In the genomic region with DNA sequence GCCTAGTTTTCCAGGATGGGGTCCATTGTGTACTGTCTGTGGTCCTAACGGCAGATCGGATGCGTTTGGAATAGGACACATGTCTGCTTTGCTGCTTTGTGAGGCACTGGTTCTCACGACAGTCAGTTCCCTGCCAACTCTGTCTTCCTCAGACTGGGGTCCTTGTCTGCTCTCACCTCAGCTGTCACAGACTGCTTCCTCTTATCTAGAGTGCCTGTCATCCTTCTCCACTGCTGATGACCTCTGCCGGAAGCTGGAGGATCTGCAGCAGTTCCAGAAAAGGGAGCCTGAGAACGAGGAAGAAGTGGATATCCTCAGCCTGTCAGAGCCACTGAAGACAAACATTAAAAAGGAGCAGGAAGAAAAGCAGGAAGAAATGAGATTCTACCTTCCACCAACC, we compare ENCODE assay signal across 13 mouse cellular contexts. TPM values are rescaled to one million over a fixed set of nuclear protein-coding genes. Genes with fewer than 3 reads are reported as not detected.
A peak's percentile ranks its signal among the peaks of the same experiment; 100 is the strongest.
DNase-seq lines count a peak whose midpoint lies in the region; ATAC-seq and TF ChIP-seq lines count a peak whose summit lies in the region.
"Had no signal": no experiment of that assay in that cellular context is flagged by ENCODE, and none has a peak within 500 bp of the region (broad histone marks: within the 10 kb centered on the region; RNA-seq: fewer than 3 reads in every experiment).

No protein-coding gene starts in this region.

- peak; percentile 67; the same call in 1 of the 2 replicates for ATAC-seq in heart, embryonic 16.5 days (replicated peaks; ENCODE audit: extremely low read depth, insufficient read depth, low FRiP score)
- ATAC-seq in activated CD4-positive, CD25-positive, alpha-beta regulatory T cell, adult 4 months = no peak
- no peak for ATAC-seq in forebrain, embryonic 15.5 days (replicated peaks)

- no peak overlapping the region for H3K4me3 ChIP-seq in layer of hippocampus, adult 2 months
- no peak overlapping the region for H3K4me3 ChIP-seq in MEL (ENCODE audit: control insufficient read depth in 1 of 2, insufficient read depth in 1 of 2, low read depth in 2 of 2, low read length in 2 of 2)
- no peak overlapping the region for H3K4me3 ChIP-seq in heart, embryonic 16.5 days (ENCODE audit: low read length)
- no peak overlapping the region for H3K4me3 ChIP-seq in forebrain, embryonic 15.5 days
- H3K4me3 ChIP-seq: hindbrain, embryonic 15.5 days; lung, embryonic 15.5 days had no signal

- H3K79me2 ChIP-seq in MEL (ENCODE audit: control insufficient read depth, insufficient read depth, low read length, poor library complexity) = no peaks in the 10 kb centered on the region

- H3K9me3 ChIP-seq in MEL (replicated peaks; ENCODE audit: insufficient read depth, low read length) = no peaks in the 10 kb centered on the region
- H3K9me3 ChIP-seq in heart, embryonic 16.5 days (replicated peaks; ENCODE audit: control insufficient read depth, low read length) = no peaks in the 10 kb centered on the region
- no peaks in the 10 kb centered on the region for H3K9me3 ChIP-seq in forebrain, embryonic 15.5 days
- H3K9me3 ChIP-seq: hindbrain, embryonic 15.5 days; lung, embryonic 15.5 days had no signal

- no peak for DNase-seq in layer of hippocampus, adult 2 months (ENCODE audit: low spot score in 2 of 2)
- DNase-seq in layer of hippocampus, adult 8-10 months (ENCODE audit: low spot score in 2 of 2) = no peak
- DNase-seq in MEL (ENCODE audit: low read depth, low spot score) (peak; percentile 60), ZHBTc4 (ENCODE audit: low read depth, low spot score) (peak; percentile 33)
- DNase-seq: cerebellum, adult 8-10 months; layer of hippocampus, adult 9-11 months; spleen, adult 18-20 months had no signal

- H3K4me1 ChIP-seq in MEL (ENCODE audit: control insufficient read depth in 1 of 2, insufficient read depth in 2 of 2, low read length in 2 of 2) = no peaks in the 10 kb centered on the region
- H3K4me1 ChIP-seq in heart, embryonic 16.5 days (ENCODE audit: control insufficient read depth, insufficient read depth, low read length) = peaks cover 11% of the 10 kb centered on the region
- no peaks in the 10 kb centered on the region for H3K4me1 ChIP-seq in forebrain, embryonic 15.5 days
- H3K4me1 ChIP-seq: hindbrain, embryonic 15.5 days; lung, embryonic 15.5 days had no signal

- peak overlapping the region; percentile 0; the same call in 1 of the 2 replicates for H3K27ac ChIP-seq in layer of hippocampus, adult 2 months
- no peak overlapping the region for H3K27ac ChIP-seq in MEL (ENCODE audit: control insufficient read depth, low read depth, low read length)
- H3K27ac ChIP-seq in heart, embryonic 16.5 days (ENCODE audit: low read length) = no peak overlapping the region; the same call in 1 of the 2 replicates
- H3K27ac ChIP-seq in forebrain, embryonic 15.5 days (replicated peaks) = no peak overlapping the region
- H3K27ac ChIP-seq: hindbrain, embryonic 15.5 days; lung, embryonic 15.5 days had no signal

- no peak overlapping the region for H3K9ac ChIP-seq in MEL (ENCODE audit: control insufficient read depth, low read depth, low read length, poor library complexity, severe bottlenecking)
- no peak overlapping the region for H3K9ac ChIP-seq in heart, embryonic 16.5 days (ENCODE audit: low read length)
- no peak overlapping the region for H3K9ac ChIP-seq in forebrain, embryonic 15.5 days (replicated peaks)
- H3K9ac ChIP-seq: hindbrain, embryonic 15.5 days; lung, embryonic 15.5 days had no signal

- TF ChIP-seq CTCF in layer of hippocampus, adult 2 months (conservative IDR thresholded peaks at IDR 0.05) = peak; percentile 68
- peak in 2 of 3 experiments; percentile 30 to 50; a peak in 3 of 6 replicates for TF ChIP-seq CTCF in MEL (IDR thresholded peaks at IDR 0.05 in 2 of 3, conservative IDR thresholded peaks at IDR 0.05 in 1 of 3; ENCODE audit: control insufficient read depth in 1 of 3, insufficient read depth in 1 of 3, low read depth in 2 of 3, low read length in 3 of 3, poor library complexity in 1 of 3, severe bottlenecking in 1 of 3)

- WGBS in heart, embryonic 16.5 days = 28% methylated on average over 6 of the region's 6 CpGs
- 82% methylated on average over 6 of the region's 6 CpGs for WGBS in forebrain, embryonic 15.5 days

- TF ChIP-seq EP300 in MEL (IDR thresholded peaks at IDR 0.05; ENCODE audit: low read depth in 1 of 2, low read length in 2 of 2) = no peak

- H3K36me3 ChIP-seq in MEL (ENCODE audit: control insufficient read depth in 1 of 2, insufficient read depth in 2 of 2, low read length in 2 of 2) = no peaks in the 10 kb centered on the region; a peak in 2 of 4 replicates
- H3K36me3 ChIP-seq in heart, embryonic 16.5 days (ENCODE audit: control insufficient read depth, insufficient read depth) = peaks cover 52% of the 10 kb centered on the region
- H3K36me3 ChIP-seq in forebrain, embryonic 15.5 days = peaks cover 71% of the 10 kb centered on the region

- TF ChIP-seq RAD21 in MEL (IDR thresholded peaks at IDR 0.05; ENCODE audit: low read depth, low read length) = peak; percentile 8; the same call in 1 of the 2 replicates

- H3K4me2 ChIP-seq in heart, embryonic 16.5 days (ENCODE audit: low read depth, low read length) = no peak overlapping the region
- no peak overlapping the region for H3K4me2 ChIP-seq in forebrain, embryonic 15.5 days (replicated peaks)
- H3K4me2 ChIP-seq: hindbrain, embryonic 15.5 days; lung, embryonic 15.5 days; midbrain, embryonic 11.5 days had no signal

- no peaks in the 10 kb centered on the region for H3K27me3 ChIP-seq in MEL (ENCODE audit: control insufficient read depth in 1 of 2, insufficient read depth in 2 of 2, low read length in 2 of 2)
- no peaks in the 10 kb centered on the region for H3K27me3 ChIP-seq in heart, embryonic 16.5 days (ENCODE audit: control insufficient read depth, insufficient read depth, low read length)
- H3K27me3 ChIP-seq in forebrain, embryonic 15.5 days = no peaks in the 10 kb centered on the region
- H3K27me3 ChIP-seq: hindbrain, embryonic 15.5 days; lung, embryonic 15.5 days had no signal

- TF ChIP-seq POLR2A in MEL (IDR thresholded peaks at IDR 0.05; ENCODE audit: control insufficient read depth in 1 of 2, insufficient read depth in 1 of 2, low read depth in 1 of 2, low read length in 2 of 2, poor library complexity in 1 of 2) = no peak

TF ChIP-seq in MEL, 35 proteins besides CTCF, POLR2A, EP300 and RAD21:
- TF ChIP-seq ZC3H11A (IDR thresholded peaks at IDR 0.05; ENCODE audit: low read depth, low read length) (0 out of 2 replicates have a peak, but pooled peaks have one; percentile 2), JUND (IDR thresholded peaks at IDR 0.05; ENCODE audit: low read depth, low read length) (no peak), SMC3 (IDR thresholded peaks at IDR 0.05; ENCODE audit: low read depth, low read length) (peak; percentile 46), GATA1 (IDR thresholded peaks at IDR 0.05; ENCODE audit: low read depth, low read length) (peak; percentile 39; the same call in 1 of the 2 replicates)

RNA-seq across cellular contexts. Expression of gene Map6d1, which starts 13.7 kb away (rescaled TPM):
- 10 to 100 TPM; 31.9 to 35.2 TPM for total RNA-seq in layer of hippocampus, adult 2 months (2021)
- total RNA-seq in layer of hippocampus, adult 8-10 months (2022) = 10 to 100 TPM; 27.2 to 36.7 (median 29.8) TPM
- 0.03 and 0.08 TPM in 2 replicates for total RNA-seq in MEL (2012; rRNA removed)
- not detected for polyA plus RNA-seq in MEL (2012; ENCODE audit: insufficient read depth in 1 of 2, insufficient read length in 2 of 2, low read depth in 1 of 2, low replicate concordance in 2 of 2, missing spikeins in 1 of 2)
- polyA plus RNA-seq in heart, embryonic 16.5 days (2015; fragmentation: Nextera tagmentation; extraction: Ambion mirVana) = 0.32 and 0.41 TPM in 2 replicates
- under 1 TPM in 1 of 2 experiments, not detected in 1; 0.14 TPM for polyA plus RNA-seq in activated CD4-positive, CD25-positive, alpha-beta regulatory T cell, adult 4 months (2017; shearing (Covaris generic))
- 2.7 and 2.9 TPM in 2 replicates for polyA plus RNA-seq in forebrain, embryonic 15.5 days (2015; fragmentation: Nextera tagmentation; extraction: Ambion mirVana)

Comparison
In these comparisons a context has a peak if more than half of its experiments do, and no peak if none do; other contexts are left out.
1. DNase-seq: peak in MEL (single experiment) and ZHBTc4 (single experiment); none in layer of hippocampus, adult 2 months (0 of 2) and layer of hippocampus, adult 8-10 months (0 of 2).